Mouse (Mus musculus): ENCODE measurements around the gene Gpx7.

- TF ChIP-seq CTCF (IDR thresholded peaks at IDR 0.05; ENCODE audit: extremely low read depth, insufficient read depth, low read length) (no peak), POLR2A (IDR thresholded peaks at IDR 0.05; ENCODE audit: extremely low read depth, insufficient read depth, low read length) (no peak)
Measured at GRCm38 (mm10) chr4:108431561-108431936, 24.8 kb upstream of the Gpx7 start.

All from cortical plate, adult 2 months (tissue).